Mouse (Mus musculus): ENCODE results near the gene Fndc11.

- TF ChIP-seq CTCF (IDR thresholded peaks at IDR 0.05; ENCODE audit: low read depth, low read length) (0 out of 2 replicates have a peak, but pooled peaks have one; percentile 8), POLR2A (IDR thresholded peaks at IDR 0.05; ENCODE audit: extremely low read depth, insufficient read depth, low read length) (no peak)
These were observed at the start of gene Fndc11 for GRCm38 (mm10) chr2:181219538-181220216.
